Mouse (Mus musculus) spleen, postnatal 14 days (tissue): ENCODE measurements around the gene Itpr3.

Source experiments
- DNase-seq, 2 experiments: peaks; one replicate each; pipeline ENCODE4 v3.0.0; 2021 to 2022; ENCODE audit warnings: low spot score in 2 of 2

Itpr3 gene

GRCm38 (mm10) chr17:27141971-27142450, 84.9 kb downstream of the Itpr3 start:
- DNase-seq, result no peak

GRCm38 (mm10) chr17:27144152-27144551, 87.0 kb downstream of the Itpr3 start:
- DNase-seq, result no peak

GRCm38 (mm10) chr17:27146323-27146923, 89.3 kb downstream of the Itpr3 start:
- no peak for DNase-seq

- DNase-seq, result no peak
These were observed 93.8 kb downstream of the Itpr3 start for GRCm38 (mm10) chr17:27150871-27151270.

GRCm38 (mm10) chr17:27151411-27151810, 94.3 kb downstream of the Itpr3 start:
- peak; percentile 26 to 41 for DNase-seq

GRCm38 (mm10) chr17:27152976-27153723, 96.0 kb downstream of the Itpr3 start:
- no peak for DNase-seq

- DNase-seq, result no peak
These were observed 96.7 kb downstream of the Itpr3 start for GRCm38 (mm10) chr17:27153773-27154193.

GRCm38 (mm10) chr17:27154256-27154655, 97.2 kb downstream of the Itpr3 start:
- DNase-seq, result no peak

- no peak for DNase-seq
These were observed 97.8 kb downstream of the Itpr3 start for GRCm38 (mm10) chr17:27154881-27155280.

- DNase-seq, result no peak
These were observed 98.6 kb downstream of the Itpr3 start for GRCm38 (mm10) chr17:27155752-27156151.

- no peak for DNase-seq
These were observed 101.3 kb downstream of the Itpr3 start for GRCm38 (mm10) chr17:27158439-27158838.

- no peak for DNase-seq
These were observed 102.1 kb downstream of the Itpr3 start for GRCm38 (mm10) chr17:27159169-27159568.

GRCm38 (mm10) chr17:27160905-27161304, 103.8 kb downstream of the Itpr3 start:
- DNase-seq, result no peak

- DNase-seq, result no peak
These were observed 108.1 kb downstream of the Itpr3 start for GRCm38 (mm10) chr17:27165054-27165773.

GRCm38 (mm10) chr17:27166901-27167300, 109.8 kb downstream of the Itpr3 start:
- DNase-seq, result no peak

- DNase-seq, result no peak
These were observed 110.4 kb downstream of the Itpr3 start, which contains the start of gene Ip6k3 for GRCm38 (mm10) chr17:27167545-27167944. Gene Ip6k3, minus strand, starts transcription at chr17:27167795.

GRCm38 (mm10) chr17:27168569-27168968, 111.5 kb downstream of the Itpr3 start:
- DNase-seq, result no peak

GRCm38 (mm10) chr17:27169952-27170695, 113.0 kb downstream of the Itpr3 start:
- no peak for DNase-seq

- no peak for DNase-seq
These were observed 114.0 kb downstream of the Itpr3 start for GRCm38 (mm10) chr17:27171121-27171520.
